Comparison of ENCODE assay signal across 10 mouse cellular contexts in the genomic region with DNA sequence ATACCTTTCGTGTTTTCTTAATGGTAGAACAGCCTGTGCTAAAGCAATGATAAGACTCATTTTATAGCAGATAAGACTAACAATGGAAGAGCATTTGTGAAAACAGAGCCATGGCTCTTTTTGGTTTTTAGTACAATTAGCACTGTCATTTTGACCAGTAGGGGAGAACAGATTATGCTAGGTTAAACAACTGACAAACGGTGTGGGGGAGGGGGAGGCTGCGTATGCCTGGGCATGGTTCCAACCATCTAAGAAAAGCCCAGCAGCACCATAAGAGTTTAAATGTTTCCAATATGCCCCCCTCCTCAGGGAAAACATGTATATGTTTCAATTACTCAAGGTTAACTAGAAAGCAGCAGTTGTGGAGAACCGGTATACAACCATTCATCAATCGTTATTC.
DNase-seq lines count a peak whose midpoint lies in the region; ATAC-seq lines count a peak whose summit lies in the region.
"Had no signal": no experiment of that assay in that cellular context is flagged by ENCODE, and none has a peak within 500 bp of the region (broad histone marks: within the 10 kb centered on the region; RNA-seq: fewer than 3 reads in every experiment).

No protein-coding gene starts in this region.

- no peak overlapping the region for H3K4me3 ChIP-seq in midbrain, embryonic 14.5 days (replicated peaks; ENCODE audit: low read depth, low read length)
- no peak overlapping the region for H3K4me3 ChIP-seq in midbrain, embryonic 16.5 days (ENCODE audit: low read depth, low read length)
- no peak overlapping the region for H3K4me3 ChIP-seq in hindbrain, embryonic 14.5 days (replicated peaks; ENCODE audit: low read length)
- H3K4me3 ChIP-seq in intestine, embryonic 15.5 days (replicated peaks) = no peak overlapping the region
- H3K4me3 ChIP-seq: liver, embryonic 13.5 days had no signal

- DNase-seq in heart, postnatal 4 days = peak; percentile 58
- DNase-seq in heart, adult 8-10 months (ENCODE audit: low spot score) = no peak
- peak; percentile 77 for DNase-seq in midbrain, embryonic 14.5 days
- DNase-seq in hindbrain, embryonic 14.5 days (ENCODE audit: low spot score) = peak; percentile 63
- peak; percentile 66 for DNase-seq in right cerebral cortex, postnatal 4 days
- DNase-seq in adrenal gland, postnatal 25 days = no peak
- DNase-seq: gastrocnemius, postnatal 36 days; liver, embryonic 13.5 days had no signal

- WGBS in midbrain, embryonic 14.5 days = 50% methylated on average over 5 of the region's 5 CpGs
- 44% methylated on average over 5 of the region's 5 CpGs for WGBS in midbrain, embryonic 16.5 days
- WGBS in hindbrain, embryonic 14.5 days = 37% methylated on average over 5 of the region's 5 CpGs
- 42% methylated on average over 5 of the region's 5 CpGs for WGBS in intestine, embryonic 15.5 days

- H3K9ac ChIP-seq in midbrain, embryonic 14.5 days (replicated peaks; ENCODE audit: low read length) = no peak overlapping the region
- no peak overlapping the region for H3K9ac ChIP-seq in midbrain, embryonic 16.5 days (ENCODE audit: low read depth, low read length)
- H3K9ac ChIP-seq in hindbrain, embryonic 14.5 days = 0 out of 2 replicates have a peak overlapping the region, but pooled peaks have one; percentile 6
- no peak overlapping the region for H3K9ac ChIP-seq in intestine, embryonic 15.5 days
- H3K9ac ChIP-seq: liver, embryonic 13.5 days had no signal

- no peaks in the 10 kb centered on the region for H3K36me3 ChIP-seq in midbrain, embryonic 14.5 days (ENCODE audit: control insufficient read depth, insufficient read depth, low read length)
- H3K36me3 ChIP-seq in midbrain, embryonic 16.5 days (ENCODE audit: control insufficient read depth, insufficient read depth, low read length) = no peaks in the 10 kb centered on the region
- no peaks in the 10 kb centered on the region for H3K36me3 ChIP-seq in hindbrain, embryonic 14.5 days (replicated peaks; ENCODE audit: control insufficient read depth, insufficient read depth)
- H3K36me3 ChIP-seq in intestine, embryonic 15.5 days = no peaks in the 10 kb centered on the region
- H3K36me3 ChIP-seq: liver, embryonic 13.5 days had no signal

- no peaks in the 10 kb centered on the region for H3K9me3 ChIP-seq in midbrain, embryonic 14.5 days (ENCODE audit: control insufficient read depth, low read length)
- H3K9me3 ChIP-seq in midbrain, embryonic 16.5 days (replicated peaks; ENCODE audit: control insufficient read depth, low read length, poor library complexity, severe bottlenecking) = no peaks in the 10 kb centered on the region
- H3K9me3 ChIP-seq in hindbrain, embryonic 14.5 days (ENCODE audit: control insufficient read depth, low read length) = no peaks in the 10 kb centered on the region
- no peaks in the 10 kb centered on the region for H3K9me3 ChIP-seq in intestine, embryonic 15.5 days
- H3K9me3 ChIP-seq: liver, embryonic 13.5 days had no signal

- 0 out of 2 replicates have a peak overlapping the region, but pooled peaks have one; percentile 6 for H3K4me2 ChIP-seq in midbrain, embryonic 14.5 days (ENCODE audit: low read length)
- no peak overlapping the region for H3K4me2 ChIP-seq in midbrain, embryonic 16.5 days (ENCODE audit: low read length)
- H3K4me2 ChIP-seq in hindbrain, embryonic 14.5 days (replicated peaks) = peak overlapping the region; percentile 20; the same call in 1 of the 2 replicates
- no peak overlapping the region for H3K4me2 ChIP-seq in intestine, embryonic 15.5 days (replicated peaks)
- H3K4me2 ChIP-seq: liver, embryonic 13.5 days had no signal

- peaks cover 12% of the 10 kb centered on the region; the same call in 1 of the 2 replicates for H3K4me1 ChIP-seq in midbrain, embryonic 14.5 days (ENCODE audit: control insufficient read depth, insufficient read depth, low read length)
- H3K4me1 ChIP-seq in midbrain, embryonic 16.5 days (ENCODE audit: control insufficient read depth, insufficient read depth, low read length) = peaks cover 20% of the 10 kb centered on the region
- H3K4me1 ChIP-seq in hindbrain, embryonic 14.5 days (replicated peaks; ENCODE audit: control insufficient read depth, insufficient read depth, low read length) = peaks cover 19% of the 10 kb centered on the region; the same call in 1 of the 2 replicates
- no peaks in the 10 kb centered on the region for H3K4me1 ChIP-seq in intestine, embryonic 15.5 days (replicated peaks)
- H3K4me1 ChIP-seq: liver, embryonic 13.5 days had no signal

- H3K27ac ChIP-seq in midbrain, embryonic 14.5 days (replicated peaks; ENCODE audit: low read depth, low read length) = peak overlapping the region; percentile 33; the same call in 1 of the 2 replicates
- no peak overlapping the region; the same call in none of the 2 replicates for H3K27ac ChIP-seq in midbrain, embryonic 16.5 days (ENCODE audit: low read length)
- peak overlapping the region; percentile 45 for H3K27ac ChIP-seq in hindbrain, embryonic 14.5 days
- H3K27ac ChIP-seq in intestine, embryonic 15.5 days = no peak overlapping the region
- H3K27ac ChIP-seq: liver, embryonic 13.5 days had no signal

- H3K27me3 ChIP-seq in midbrain, embryonic 14.5 days (ENCODE audit: control insufficient read depth, insufficient read depth, low read length) = no peaks in the 10 kb centered on the region
- no peaks in the 10 kb centered on the region for H3K27me3 ChIP-seq in midbrain, embryonic 16.5 days (ENCODE audit: control insufficient read depth, insufficient read depth, low read depth, low read length)
- H3K27me3 ChIP-seq in hindbrain, embryonic 14.5 days (ENCODE audit: control insufficient read depth, insufficient read depth, low read length) = no peaks in the 10 kb centered on the region
- no peaks in the 10 kb centered on the region for H3K27me3 ChIP-seq in intestine, embryonic 15.5 days (replicated peaks)
- H3K27me3 ChIP-seq: liver, embryonic 13.5 days had no signal

- peak; percentile 39; the same call in 1 of the 2 replicates for ATAC-seq in midbrain, embryonic 14.5 days (ENCODE audit: low FRiP score, low TSS enrichment)
- ATAC-seq in midbrain, embryonic 16.5 days = no peak
- ATAC-seq in hindbrain, embryonic 14.5 days (ENCODE audit: low FRiP score) = peak; percentile 65
- ATAC-seq in intestine, embryonic 15.5 days = no peak

Comparison
In these comparisons a context has a peak if more than half of its experiments do, and no peak if none do; other contexts are left out.
1. DNase-seq: peak in heart, postnatal 4 days (single experiment), midbrain, embryonic 14.5 days (single experiment), hindbrain, embryonic 14.5 days (single experiment) and right cerebral cortex, postnatal 4 days (single experiment); none in heart, adult 8-10 months (single experiment) and adrenal gland, postnatal 25 days (single experiment).
2. ATAC-seq: peak in midbrain, embryonic 14.5 days (single experiment) and hindbrain, embryonic 14.5 days (single experiment); none in midbrain, embryonic 16.5 days (single experiment) and intestine, embryonic 15.5 days (single experiment).
3. H3K27ac ChIP-seq: peak in midbrain, embryonic 14.5 days (single experiment) and hindbrain, embryonic 14.5 days (single experiment); none in midbrain, embryonic 16.5 days (single experiment) and intestine, embryonic 15.5 days (single experiment).
4. H3K4me2 ChIP-seq: peak in midbrain, embryonic 14.5 days (single experiment) and hindbrain, embryonic 14.5 days (single experiment); none in midbrain, embryonic 16.5 days (single experiment) and intestine, embryonic 15.5 days (single experiment).